Mouse (Mus musculus) heart, embryonic 14.5 days (tissue): ENCODE data around the gene Lonp2. TPM values are rescaled to one million over a fixed set of nuclear protein-coding genes. Genes with fewer than 3 reads are reported as not detected.

Experiments
- ATAC-seq: fragments of 200-750 bp; cut with Nextera tagmentation; 2 replicates; pipeline ENCODE4 v1.8.0; 2017; ENCODE audit warnings: low read depth, moderate TSS enrichment; ENCODE audit not compliant: insufficient number of reproducible peaks, insufficient read depth, low FRiP score
- H3K27ac ChIP-seq, 2 experiments: fragments of 200-500 bp in 1 of 2; fragments of 300-500 bp in 1 of 2; sonication (generic) in 1 of 2; replicated peaks in 1 of 2; 2 replicates each; pipeline ENCODE4 v1.5.1; 2012 to 2014; ENCODE audit warnings: low read depth in 2 of 2, low read length in 2 of 2, control low read depth in 1 of 2, mild to moderate bottlenecking in 1 of 2, mixed read lengths in 1 of 2; ENCODE audit not compliant: control insufficient read depth in 1 of 2, insufficient read depth in 1 of 2
- H3K27me3 ChIP-seq: fragments of 300-500 bp; sonication (generic); 2 replicates; pipeline ENCODE4 v1.6.1; 2014; ENCODE audit warnings: mild to moderate bottlenecking, low read length, control low read depth; ENCODE audit not compliant: control insufficient read depth, insufficient read depth
- H3K36me3 ChIP-seq: fragments of 300-500 bp; sonication (generic); 2 replicates; pipeline ENCODE4 v1.6.1; 2014; ENCODE audit warnings: mild to moderate bottlenecking, control low read depth, low read length, mixed read lengths; ENCODE audit not compliant: control insufficient read depth, insufficient read depth
- H3K4me1 ChIP-seq, 2 experiments: fragments of 200-500 bp in 1 of 2; fragments of 300-500 bp in 1 of 2; sonication (generic) in 1 of 2; 2 replicates each; pipeline ENCODE4 v1.6.1; 2012 to 2014; ENCODE audit warnings: low read length in 2 of 2, control low read depth in 1 of 2, mixed read lengths in 1 of 2; ENCODE audit not compliant: control insufficient read depth in 2 of 2, insufficient read depth in 2 of 2
- H3K4me2 ChIP-seq: fragments of 300-500 bp; sonication (generic); 2 replicates; pipeline ENCODE4 v1.6.1; 2014; ENCODE audit warnings: mild to moderate bottlenecking, low read length
- H3K4me3 ChIP-seq, 2 experiments: fragments of 200-500 bp in 1 of 2; fragments of 300-500 bp in 1 of 2; sonication (generic) in 1 of 2; 2 replicates each; pipeline ENCODE4 v1.5.1; 2012 to 2014; ENCODE audit warnings: low read length in 2 of 2, mild to moderate bottlenecking in 2 of 2, control low read depth in 1 of 2, low read depth in 1 of 2, moderate library complexity in 1 of 2; ENCODE audit not compliant: control insufficient read depth in 1 of 2, insufficient read depth in 1 of 2
- H3K9ac ChIP-seq: fragments of 300-500 bp; sonication (generic); 2 replicates; pipeline ENCODE4 v1.6.1; 2014; ENCODE audit warnings: mild to moderate bottlenecking, low read length
- H3K9me3 ChIP-seq: fragments of 300-500 bp; sonication (generic); 2 replicates; pipeline ENCODE4 v1.6.1; 2016; ENCODE audit warnings: low read length, control low read depth; ENCODE audit not compliant: control insufficient read depth
- WGBS: fragments of 180-500 bp; shearing (Covaris S2); extraction: QIAGEN DNeasy Blood & Tissue Kit; methylation state at CpG from one replicate; pipeline ENCODE4 v1.1.7; 2014; 5-methylcytosine and 5-hydroxymethylcytosine counted together
- polyA plus RNA-seq: library from polyadenylated mRNA; unstranded; fragments of >200 nt; fragmentation: Nextera tagmentation; extraction: Ambion mirVana; gene quantifications from 2 replicates; pipeline ENCODE4 v1.2.1, GENCODE M21; 2014

Gene Lonp2
- polyA plus RNA-seq, 1 experiment from 2014 or later, result 58.9 TPM

DNA sequence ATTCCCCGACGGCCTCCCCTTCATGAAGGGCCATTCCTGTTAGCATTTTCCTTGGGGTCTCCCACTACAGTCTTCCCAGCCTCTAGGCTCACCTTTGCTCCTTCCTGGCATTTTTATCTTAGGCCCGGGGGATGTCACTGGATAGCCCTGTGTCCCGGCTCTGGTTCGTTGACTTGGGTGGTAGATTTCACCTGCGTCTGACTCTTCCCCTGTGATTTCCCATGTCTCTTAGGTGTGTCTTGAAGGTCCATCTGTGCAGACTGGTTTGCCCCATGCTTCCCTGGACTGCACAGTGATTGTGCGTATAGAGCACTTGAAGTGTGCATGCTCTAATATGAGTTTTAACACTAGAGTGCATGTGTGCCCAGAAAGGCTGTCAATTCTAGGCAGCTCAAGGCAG is 1.1 kb downstream of the Lonp2 start:
- H3K27ac ChIP-seq, result no peak overlapping the region
- peaks cover 5 to 26% of the 10 kb centered on the region in 2 experiments; a peak in 3 of 4 replicates for H3K4me1 ChIP-seq
- H3K36me3 ChIP-seq, result no peaks in the 10 kb centered on the region
- H3K4me2 ChIP-seq, result peak overlapping the region; percentile 77
- no peaks in the 10 kb centered on the region for H3K9me3 ChIP-seq
- WGBS, result 30% methylated on average over 7 of the region's 7 CpGs
- ATAC-seq, result no peak
- H3K27me3 ChIP-seq, result no peaks in the 10 kb centered on the region
- peak overlapping the region; percentile 89 for H3K9ac ChIP-seq
- peak overlapping the region; percentile 74 to 92 for H3K4me3 ChIP-seq

DNA sequence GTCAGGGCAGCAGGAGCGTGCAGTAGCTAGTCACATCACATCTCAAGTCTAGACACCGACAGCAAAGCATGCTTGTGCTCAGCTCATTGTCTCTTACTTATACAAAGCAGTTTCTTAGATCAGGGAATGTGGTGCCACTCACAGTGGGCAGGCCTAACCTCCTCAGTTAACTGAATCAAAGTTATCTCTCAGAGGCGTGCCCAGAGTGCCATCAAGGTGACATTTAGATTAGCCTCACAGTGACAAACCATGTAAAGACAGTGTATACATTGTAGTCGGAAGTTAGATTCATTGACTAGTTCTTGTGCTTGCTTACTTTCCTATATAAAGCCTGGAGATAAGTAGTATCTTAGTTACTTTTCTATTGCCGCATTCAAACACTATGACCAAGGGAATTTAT is 6.4 kb downstream of the Lonp2 start:
- ATAC-seq, result no peak
- no peak overlapping the region for H3K27ac ChIP-seq
- no peak overlapping the region for H3K4me2 ChIP-seq
- 43% methylated on average over 5 of the region's 5 CpGs for WGBS
- no peak overlapping the region for H3K9ac ChIP-seq
- peaks cover 4 to 29% of the 10 kb centered on the region in 2 experiments for H3K4me1 ChIP-seq
- no peaks in the 10 kb centered on the region for H3K9me3 ChIP-seq
- H3K4me3 ChIP-seq, result no peak overlapping the region
- H3K36me3 ChIP-seq, result peaks cover 32% of the 10 kb centered on the region
- H3K27me3 ChIP-seq, result no peaks in the 10 kb centered on the region

DNA sequence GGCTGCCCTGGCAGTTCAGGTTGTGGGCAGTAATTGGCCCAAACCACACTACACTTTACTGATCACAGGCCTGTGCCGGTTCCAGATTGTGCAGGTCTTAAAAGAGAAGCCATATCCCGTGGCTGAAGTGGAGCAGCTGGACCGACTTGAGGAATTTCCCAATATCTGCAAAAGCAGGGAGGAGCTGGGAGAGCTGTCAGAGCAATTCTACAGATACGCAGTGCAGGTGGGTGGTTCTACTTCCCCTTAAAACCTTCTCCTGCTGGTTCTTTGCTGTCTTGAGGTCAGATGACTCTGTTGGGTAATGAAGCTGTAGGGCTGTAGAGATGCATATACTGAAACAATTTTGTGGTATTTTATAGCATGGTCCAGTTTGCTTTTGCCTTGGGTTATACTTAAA is 7.6 kb downstream of the Lonp2 start:
- Histone ChIP-seq H3K9me3 (no peaks in the 10 kb centered on the region), H3K4me1 (peaks cover 3 to 22% of the 10 kb centered on the region in 2 experiments; a peak in 2 of 4 replicates), H3K27me3 (no peaks in the 10 kb centered on the region), H3K27ac (no peak overlapping the region), H3K9ac (no peak overlapping the region), H3K4me2 (no peak overlapping the region), H3K36me3 (peaks cover 43% of the 10 kb centered on the region), H3K4me3 (no peak overlapping the region)
- ATAC-seq, result no peak
- 71% methylated on average over 4 of the region's 4 CpGs for WGBS

DNA sequence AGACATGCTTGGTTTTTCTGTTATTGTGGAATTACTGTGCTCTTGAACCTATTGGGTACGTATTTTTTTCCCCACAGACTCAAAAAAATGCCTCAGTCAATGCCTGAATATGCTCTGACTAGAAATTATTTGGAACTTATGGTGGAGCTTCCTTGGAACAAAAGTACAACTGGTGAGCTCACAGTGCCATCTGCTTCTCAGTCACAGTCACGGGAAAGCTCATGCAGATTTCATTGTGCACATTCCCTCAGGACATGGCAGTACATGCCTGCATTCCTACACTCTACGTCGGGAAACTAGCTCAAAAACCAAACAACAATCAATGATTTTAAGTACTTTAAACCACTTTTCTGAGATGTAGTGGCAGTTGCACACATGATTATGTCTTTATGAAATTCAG is 14.0 kb downstream of the Lonp2 start:
- Histone ChIP-seq H3K27me3 (no peaks in the 10 kb centered on the region), H3K4me2 (no peak overlapping the region), H3K4me3 (no peak overlapping the region), H3K4me1 (no peaks in the 10 kb centered on the region), H3K9me3 (no peaks in the 10 kb centered on the region), H3K27ac (no peak overlapping the region), H3K36me3 (peaks cover 86% of the 10 kb centered on the region), H3K9ac (no peak overlapping the region)
- 89% methylated on average over 4 of the region's 4 CpGs for WGBS
- ATAC-seq, result no peak

DNA sequence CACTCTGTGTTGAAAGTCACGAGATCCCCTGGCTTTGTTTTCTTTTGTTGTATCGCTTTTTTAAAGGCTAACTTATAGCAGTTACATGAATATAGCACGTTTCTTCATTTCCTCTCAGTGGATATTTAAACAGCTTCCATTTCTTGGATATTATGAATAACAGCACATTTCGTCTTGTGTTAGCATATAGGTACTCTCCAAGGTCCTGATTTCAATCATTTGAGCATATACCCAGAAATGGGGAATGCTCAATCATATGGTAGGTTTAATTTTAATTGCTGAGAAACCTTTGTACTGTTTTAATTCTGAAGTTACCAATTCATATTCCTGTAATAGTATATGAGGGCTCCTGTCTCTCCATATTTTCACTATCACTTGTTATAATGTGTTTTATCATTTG is 15.1 kb downstream of the Lonp2 start:
- Histone ChIP-seq H3K36me3 (peaks cover 87% of the 10 kb centered on the region), H3K4me3 (no peak overlapping the region), H3K4me2 (no peak overlapping the region), H3K27me3 (no peaks in the 10 kb centered on the region), H3K9ac (no peak overlapping the region), H3K27ac (no peak overlapping the region), H3K9me3 (no peaks in the 10 kb centered on the region), H3K4me1 (no peaks in the 10 kb centered on the region)
- WGBS, result 80% methylated on average over 4 of the region's 4 CpGs
- no peak for ATAC-seq

DNA sequence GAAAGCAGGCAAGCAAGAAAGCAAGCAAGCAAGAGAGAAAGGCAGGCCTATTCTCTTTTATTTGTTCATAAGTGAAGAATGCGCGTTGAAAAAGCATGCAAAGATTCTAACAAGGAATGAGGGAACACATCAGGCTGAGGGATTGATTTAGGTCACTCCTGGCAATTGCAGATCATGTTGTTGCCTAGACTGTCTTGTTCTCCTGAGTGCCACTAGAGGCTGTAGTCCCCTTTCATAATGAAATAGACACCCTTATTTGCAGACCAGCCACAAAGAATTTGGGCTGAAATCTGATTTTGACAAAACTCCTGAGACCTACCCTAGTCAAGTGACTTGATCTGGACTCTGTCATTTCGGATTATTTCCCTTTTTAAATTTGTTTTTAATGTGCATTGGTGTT is 18.8 kb downstream of the Lonp2 start:
- no peak overlapping the region for H3K9ac ChIP-seq
- no peak overlapping the region for H3K4me2 ChIP-seq
- H3K4me1 ChIP-seq, result no peaks in the 10 kb centered on the region
- H3K36me3 ChIP-seq, result peaks cover 60% of the 10 kb centered on the region
- 85% methylated on average over 3 of the region's 3 CpGs for WGBS
- no peaks in the 10 kb centered on the region for H3K9me3 ChIP-seq
- H3K4me3 ChIP-seq, result no peak overlapping the region
- ATAC-seq, result no peak
- H3K27me3 ChIP-seq, result no peaks in the 10 kb centered on the region
- H3K27ac ChIP-seq, result no peak overlapping the region

DNA sequence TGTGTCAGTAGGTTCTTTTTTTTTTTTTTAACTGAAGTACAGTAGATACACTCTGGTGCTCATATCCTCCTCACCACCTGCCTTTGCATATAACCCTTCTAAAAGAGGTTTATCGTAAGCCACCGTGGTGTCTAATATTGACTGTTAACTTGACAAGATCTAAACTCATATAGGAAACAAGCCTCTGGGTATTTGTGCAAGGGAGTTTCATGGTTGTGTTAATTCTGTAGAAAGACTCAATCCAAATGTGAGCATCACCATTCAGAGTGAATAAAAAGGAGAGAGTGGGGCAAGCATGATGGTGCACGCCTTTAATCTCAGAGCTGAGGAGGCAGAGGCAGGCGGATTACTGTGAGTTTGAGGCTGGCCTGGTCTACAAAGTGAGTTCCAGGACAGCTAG is 20.8 kb downstream of the Lonp2 start:
- ATAC-seq, result no peak
- H3K4me2 ChIP-seq, result no peak overlapping the region
- H3K9ac ChIP-seq, result no peak overlapping the region
- no peaks in the 10 kb centered on the region for H3K27me3 ChIP-seq
- no peaks in the 10 kb centered on the region for H3K4me1 ChIP-seq
- no peaks in the 10 kb centered on the region for H3K9me3 ChIP-seq
- H3K36me3 ChIP-seq, result peaks cover 40% of the 10 kb centered on the region
- H3K27ac ChIP-seq, result no peak overlapping the region
- H3K4me3 ChIP-seq, result no peak overlapping the region
- WGBS, result 94% methylated on average over 4 of the region's 4 CpGs

DNA sequence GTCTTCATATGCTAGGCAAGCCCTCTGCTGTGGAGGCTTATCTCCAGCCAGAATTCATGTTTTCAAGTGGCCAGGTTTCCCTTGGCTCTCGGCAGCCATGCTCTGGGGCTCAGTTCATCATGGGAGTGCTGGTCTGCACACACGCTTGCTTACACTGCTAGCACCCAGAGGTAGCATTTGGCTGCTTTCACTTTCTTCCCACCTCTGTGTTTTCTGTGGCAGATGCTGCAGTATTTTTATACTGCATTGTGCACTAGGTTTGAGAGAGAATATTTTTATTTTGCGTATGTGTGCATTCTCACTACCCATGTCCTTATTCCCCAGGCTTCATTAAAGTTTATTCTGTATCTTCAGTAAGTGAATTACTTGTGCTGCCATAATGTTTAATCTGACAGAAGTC is 23.9 kb downstream of the Lonp2 start:
- peaks cover 32% of the 10 kb centered on the region for H3K36me3 ChIP-seq
- no peaks in the 10 kb centered on the region for H3K9me3 ChIP-seq
- 64% methylated on average over 3 of the region's 3 CpGs for WGBS
- no peak overlapping the region for H3K9ac ChIP-seq
- H3K4me1 ChIP-seq, result no peaks in the 10 kb centered on the region
- H3K4me2 ChIP-seq, result no peak overlapping the region
- H3K4me3 ChIP-seq, result no peak overlapping the region
- ATAC-seq, result no peak
- H3K27ac ChIP-seq, result no peak overlapping the region
- no peaks in the 10 kb centered on the region for H3K27me3 ChIP-seq
